Mouse (Mus musculus): ENCODE data around the gene Dchs2. TPM values are rescaled to one million over a fixed set of nuclear protein-coding genes. Genes with fewer than 3 reads are reported as not detected.
A peak's percentile ranks its signal among the peaks of the same experiment; 100 is the strongest.

Gene Dchs2
- polyA plus RNA-seq (2015; fragmentation: Nextera tagmentation; extraction: Ambion mirVana), result 0.83 and 0.92 TPM in 2 replicates

DNA sequence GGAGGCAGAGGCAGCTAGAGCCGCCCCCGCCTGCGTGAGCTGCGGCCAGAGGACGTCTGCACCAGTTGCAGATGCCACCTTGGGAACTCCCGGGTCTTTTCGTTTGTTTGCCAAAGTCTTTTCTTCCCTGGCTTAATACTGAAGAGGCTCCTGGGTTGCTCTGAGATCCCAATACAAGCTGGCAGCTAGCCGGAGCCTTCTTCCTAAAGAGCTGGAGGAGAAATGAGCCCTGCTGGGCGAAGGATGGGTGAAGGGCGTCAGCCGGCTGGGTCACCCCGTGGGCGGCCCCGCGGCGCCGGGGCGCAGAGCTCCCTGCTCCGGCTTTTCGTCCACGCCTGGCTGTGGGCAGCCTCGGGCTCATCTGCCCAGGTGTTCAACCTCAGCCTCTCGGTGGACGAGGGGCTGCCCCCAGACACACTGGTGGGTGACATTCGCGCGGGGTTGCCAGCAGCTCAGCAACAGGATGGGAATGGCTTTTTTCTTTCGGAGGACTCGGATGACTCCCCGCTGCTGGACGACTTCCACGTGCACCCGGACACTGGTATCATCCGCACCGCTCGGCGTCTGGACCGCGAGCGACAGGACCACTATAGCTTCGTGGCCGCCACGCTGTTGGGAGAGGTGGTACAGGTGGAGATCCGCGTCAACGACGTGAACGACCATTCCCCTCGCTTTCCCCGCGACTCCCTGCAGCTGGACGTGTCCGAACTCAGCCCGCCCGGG is at the start of gene Dchs2:
Gene Dchs2, plus strand, starts transcription at position 223 of the 723 bp plus-strand sequence.
- Histone ChIP-seq H3K27ac (no peak within 1 kb of the TSS), H3K27me3 (replicated peaks) (peaks cover 37% of the 10 kb centered on the region), H3K9me3 (no peaks in the 10 kb centered on the region), H3K9ac (peak within 1 kb of the TSS; percentile 46), H3K4me1 (peaks cover 31% of the 10 kb centered on the region), H3K4me2 (peak within 1 kb of the TSS; percentile 99), H3K36me3 (replicated peaks) (no peaks in the 10 kb centered on the region), H3K4me3 (peak within 1 kb of the TSS; percentile 60)
- ATAC-seq (replicated peaks), result peak; percentile 64
- under 1% methylated on average over 55 of the region's 55 CpGs for WGBS

DNA sequence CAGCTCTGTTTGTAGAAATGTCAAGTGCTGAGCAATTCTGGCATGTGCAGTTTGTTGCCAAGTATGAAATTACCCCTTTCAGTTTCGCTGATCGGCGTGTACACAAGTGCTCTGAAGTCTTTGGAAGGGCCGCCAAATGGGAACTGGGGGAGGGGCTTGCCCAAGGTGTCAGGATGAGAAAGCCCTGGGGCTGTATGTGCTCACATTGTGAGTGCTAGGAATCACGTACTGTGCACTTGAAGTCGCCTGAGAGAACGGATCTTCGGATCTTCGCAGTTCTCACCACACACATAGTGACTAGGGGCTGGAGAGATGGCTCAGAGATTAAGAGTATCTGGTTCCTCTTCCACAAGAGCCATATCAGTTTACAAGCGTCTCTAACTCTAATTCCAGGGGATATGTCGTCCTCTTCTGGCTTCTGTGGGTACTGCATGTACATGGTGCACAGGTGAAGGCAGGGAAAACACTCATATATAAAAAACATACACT is 47.1 kb upstream of the Dchs2 start:
- Histone ChIP-seq H3K4me3 (peak overlapping the region; percentile 17; the same call in 1 of the 2 replicates), H3K9ac (no peak overlapping the region)

GRCm38 (mm10) chr3:83097586-83097985 is 30.2 kb upstream of the Dchs2 start:
- Histone ChIP-seq H3K27me3 (replicated peaks) (no peaks in the 10 kb centered on the region), H3K36me3 (replicated peaks) (no peaks in the 10 kb centered on the region), H3K9ac (no peak overlapping the region), H3K9me3 (no peaks in the 10 kb centered on the region), H3K4me3 (no peak overlapping the region), H3K4me1 (peaks cover 28% of the 10 kb centered on the region), H3K27ac (0 out of 2 replicates have a peak overlapping the region, but pooled peaks have one; percentile 7), H3K4me2 (no peak overlapping the region)
- WGBS, result 18% methylated on average over 6 of the region's 6 CpGs
- ATAC-seq (replicated peaks), result 0 out of 2 replicates have a peak, but pooled peaks have one; percentile 10

More for the DNA sequence above, 47.1 kb upstream of the Dchs2 start:
- Histone ChIP-seq H3K27me3 (replicated peaks) (no peaks in the 10 kb centered on the region), H3K9me3 (no peaks in the 10 kb centered on the region), H3K27ac (no peak overlapping the region), H3K4me1 (peaks cover 6% of the 10 kb centered on the region), H3K36me3 (replicated peaks) (no peaks in the 10 kb centered on the region), H3K4me2 (peak overlapping the region; percentile 46)
- 5% methylated on average over 11 of the region's 11 CpGs for WGBS
- peak; percentile 70; the same call in 1 of the 2 replicates for ATAC-seq (replicated peaks)

- H3K36me3 ChIP-seq (replicated peaks), result no peaks in the 10 kb centered on the region
- no peaks in the 10 kb centered on the region for H3K27me3 ChIP-seq (replicated peaks)
- 1% methylated on average over 14 of the region's 14 CpGs for WGBS
- H3K9ac ChIP-seq, result peak overlapping the region; percentile 33; the same call in 1 of the 2 replicates
- H3K4me1 ChIP-seq, result peaks cover 28% of the 10 kb centered on the region
- ATAC-seq (replicated peaks), result peak; percentile 92
- peak overlapping the region; percentile 55 for H3K4me2 ChIP-seq
- H3K27ac ChIP-seq, result peak overlapping the region; percentile 81
- no peaks in the 10 kb centered on the region for H3K9me3 ChIP-seq
- H3K4me3 ChIP-seq, result peak overlapping the region; percentile 32
Observed at GRCm38 (mm10) chr3:83098546-83099034, 29.2 kb upstream of the Dchs2 start.

DNA sequence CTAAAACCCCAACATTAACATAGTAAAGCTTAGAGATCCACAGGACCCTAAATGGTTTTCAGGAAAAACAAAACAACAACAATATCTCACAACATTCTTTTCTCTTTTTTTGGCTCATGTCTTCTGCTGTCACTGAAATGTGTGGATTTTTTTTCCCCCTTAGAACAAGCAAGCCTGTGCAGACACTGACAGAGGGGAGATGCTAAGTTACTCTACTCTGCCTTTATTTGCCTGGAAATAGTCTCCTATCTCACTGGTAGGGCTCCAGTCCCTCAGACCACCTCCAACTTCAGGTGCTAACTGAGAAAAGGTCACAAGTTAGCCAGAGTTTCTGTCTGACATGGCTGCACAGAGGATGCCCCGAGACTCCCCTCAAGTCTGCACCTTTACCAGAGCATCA is 28.6 kb upstream of the Dchs2 start:
- H3K4me2 ChIP-seq, result peak overlapping the region; percentile 55
- H3K9me3 ChIP-seq, result no peaks in the 10 kb centered on the region
- H3K27me3 ChIP-seq (replicated peaks), result no peaks in the 10 kb centered on the region
- H3K4me1 ChIP-seq, result peaks cover 28% of the 10 kb centered on the region
- 71% methylated on average over 1 of the region's 1 CpGs for WGBS
- H3K9ac ChIP-seq, result peak overlapping the region; percentile 33; the same call in 1 of the 2 replicates
- H3K4me3 ChIP-seq, result peak overlapping the region; percentile 32; the same call in 1 of the 2 replicates
- peak; percentile 46 for ATAC-seq (replicated peaks)
- no peaks in the 10 kb centered on the region for H3K36me3 ChIP-seq (replicated peaks)
- H3K27ac ChIP-seq, result peak overlapping the region; percentile 81

GRCm38 (mm10) chr3:83099651-83100050 is 28.1 kb upstream of the Dchs2 start:
- H3K4me2 ChIP-seq, result no peak overlapping the region
- H3K4me1 ChIP-seq, result peaks cover 28% of the 10 kb centered on the region
- no peak overlapping the region for H3K4me3 ChIP-seq
- peak overlapping the region; percentile 33; the same call in 1 of the 2 replicates for H3K9ac ChIP-seq
- no peaks in the 10 kb centered on the region for H3K9me3 ChIP-seq
- no peaks in the 10 kb centered on the region for H3K27me3 ChIP-seq (replicated peaks)
- H3K27ac ChIP-seq, result peak overlapping the region; percentile 81
- WGBS, result 46% methylated on average over 6 of the region's 6 CpGs
- peak; percentile 62; the same call in 1 of the 2 replicates for ATAC-seq (replicated peaks)
- no peaks in the 10 kb centered on the region for H3K36me3 ChIP-seq (replicated peaks)

- no peak overlapping the region for H3K4me2 ChIP-seq
- no peak overlapping the region for H3K9ac ChIP-seq
- H3K4me1 ChIP-seq, result peaks cover 28% of the 10 kb centered on the region
- no peaks in the 10 kb centered on the region for H3K27me3 ChIP-seq (replicated peaks)
- H3K9me3 ChIP-seq, result no peaks in the 10 kb centered on the region
- H3K36me3 ChIP-seq (replicated peaks), result no peaks in the 10 kb centered on the region
- H3K4me3 ChIP-seq, result no peak overlapping the region
- no peak overlapping the region for H3K27ac ChIP-seq
- 93% methylated on average over 6 of the region's 6 CpGs for WGBS
- no peak for ATAC-seq (replicated peaks)
Observed at GRCm38 (mm10) chr3:83102286-83102685, 25.5 kb upstream of the Dchs2 start.

DNA sequence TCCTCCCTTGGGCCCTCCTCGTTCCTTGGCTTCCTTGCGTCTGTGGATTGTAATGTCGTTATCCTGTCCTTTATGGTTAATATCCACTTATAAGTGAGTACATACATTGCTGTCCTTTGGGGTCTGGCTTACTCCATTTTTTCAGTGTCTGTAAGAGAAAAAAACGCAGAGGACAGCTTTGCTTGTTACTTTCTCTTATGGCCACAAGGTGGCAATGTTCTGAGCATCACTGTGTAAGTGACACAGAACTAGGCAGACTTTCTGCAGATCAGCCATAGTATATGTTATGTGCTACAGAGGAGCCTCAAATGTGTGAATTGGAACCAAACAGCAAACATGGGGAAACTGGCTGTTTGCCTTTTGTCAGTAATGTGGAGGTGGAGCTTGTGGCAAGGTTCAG is 17.6 kb upstream of the Dchs2 start:
- Histone ChIP-seq H3K9ac (no peak overlapping the region), H3K27me3 (replicated peaks) (no peaks in the 10 kb centered on the region), H3K4me2 (no peak overlapping the region), H3K36me3 (replicated peaks) (no peaks in the 10 kb centered on the region), H3K27ac (no peak overlapping the region), H3K4me3 (no peak overlapping the region), H3K4me1 (peaks cover 16% of the 10 kb centered on the region; the same call in 1 of the 2 replicates), H3K9me3 (no peaks in the 10 kb centered on the region)
- 0 out of 2 replicates have a peak, but pooled peaks have one; percentile 48 for ATAC-seq (replicated peaks)
- 29% methylated on average over 4 of the region's 4 CpGs for WGBS

GRCm38 (mm10) chr3:83111485-83112261 is 16.1 kb upstream of the Dchs2 start:
- WGBS, result 35% methylated on average over 7 of the region's 7 CpGs

DNA sequence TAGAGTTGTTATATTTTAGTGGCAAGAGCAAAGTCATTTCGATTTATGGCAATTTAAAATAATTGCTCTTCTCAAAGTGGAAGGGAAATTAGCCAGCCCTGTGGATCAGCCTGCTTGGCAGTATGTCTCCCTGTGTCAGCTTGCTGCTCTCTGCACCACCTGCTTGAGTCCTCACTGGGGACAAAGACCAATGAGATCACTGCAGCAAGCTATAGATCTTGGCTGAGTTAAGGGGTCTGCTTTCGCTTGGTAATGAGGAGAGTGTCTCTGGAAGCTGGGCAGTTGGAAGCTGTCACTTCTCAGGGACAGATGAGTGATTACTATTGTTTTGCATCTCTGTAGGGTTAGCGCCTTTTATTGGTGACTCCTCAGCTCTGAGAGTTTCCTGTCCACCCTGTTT is 14.9 kb upstream of the Dchs2 start:
- H3K4me3 ChIP-seq, result no peak overlapping the region
- no peak overlapping the region for H3K27ac ChIP-seq
- WGBS, result 29% methylated on average over 3 of the region's 3 CpGs
- no peak for ATAC-seq (replicated peaks)
- H3K9me3 ChIP-seq, result no peaks in the 10 kb centered on the region
- H3K36me3 ChIP-seq (replicated peaks), result no peaks in the 10 kb centered on the region
- no peak overlapping the region for H3K4me2 ChIP-seq
- peaks cover 16% of the 10 kb centered on the region; the same call in 1 of the 2 replicates for H3K4me1 ChIP-seq
- H3K9ac ChIP-seq, result no peak overlapping the region
- H3K27me3 ChIP-seq (replicated peaks), result no peaks in the 10 kb centered on the region

More at GRCm38 (mm10) chr3:83111485-83112261, 16.1 kb upstream of the Dchs2 start:
- peak; percentile 51; the same call in 1 of the 2 replicates for ATAC-seq (replicated peaks)
- Histone ChIP-seq H3K27me3 (replicated peaks) (no peaks in the 10 kb centered on the region), H3K4me2 (no peak overlapping the region), H3K4me3 (no peak overlapping the region), H3K36me3 (replicated peaks) (no peaks in the 10 kb centered on the region), H3K4me1 (peaks cover 16% of the 10 kb centered on the region; the same call in 1 of the 2 replicates), H3K27ac (no peak overlapping the region), H3K9ac (no peak overlapping the region), H3K9me3 (no peaks in the 10 kb centered on the region)

GRCm38 (mm10) chr3:83114946-83115345 is 12.8 kb upstream of the Dchs2 start:
- WGBS, result 81% methylated on average over 1 of the region's 1 CpGs
- Histone ChIP-seq H3K27ac (no peak overlapping the region), H3K4me3 (no peak overlapping the region), H3K27me3 (replicated peaks) (no peaks in the 10 kb centered on the region), H3K4me1 (peaks cover 16% of the 10 kb centered on the region; the same call in 1 of the 2 replicates), H3K4me2 (no peak overlapping the region), H3K9me3 (no peaks in the 10 kb centered on the region), H3K36me3 (replicated peaks) (no peaks in the 10 kb centered on the region), H3K9ac (no peak overlapping the region)
- no peak for ATAC-seq (replicated peaks)

- ATAC-seq (replicated peaks), result no peak
- 66% methylated on average over 10 of the region's 10 CpGs for WGBS
- no peak overlapping the region for H3K4me3 ChIP-seq
Observed at GRCm38 (mm10) chr3:83117592-83117991, 10.2 kb upstream of the Dchs2 start.

More at GRCm38 (mm10) chr3:83117592-83117991, 10.2 kb upstream of the Dchs2 start:
- H3K36me3 ChIP-seq (replicated peaks), result no peaks in the 10 kb centered on the region
- H3K27me3 ChIP-seq (replicated peaks), result no peaks in the 10 kb centered on the region
- H3K9ac ChIP-seq, result no peak overlapping the region
- H3K4me1 ChIP-seq, result peaks cover 4% of the 10 kb centered on the region; the same call in 1 of the 2 replicates
- no peak overlapping the region for H3K4me2 ChIP-seq
- no peaks in the 10 kb centered on the region for H3K9me3 ChIP-seq
- no peak overlapping the region for H3K27ac ChIP-seq

Data from midbrain, embryonic 15.5 days (tissue).